Mouse (Mus musculus): ENCODE measurements around the gene Pigk.

- TF ChIP-seq CTCF (IDR thresholded peaks at IDR 0.05; ENCODE audit: low read depth, low read length) (no peak), GATA1 (IDR thresholded peaks at IDR 0.05; ENCODE audit: borderline replicate concordance, low read length) (no peak), POLR2AphosphoS5 (IDR thresholded peaks at IDR 0.05; ENCODE audit: insufficient replicate concordance, low read depth, low read length) (no peak), GATA2 (IDR thresholded peaks at IDR 0.05; ENCODE audit: borderline replicate concordance, low read depth, low read length) (no peak), TAL1 (conservative IDR thresholded peaks at IDR 0.05; ENCODE audit: low read depth, low read length) (no peak)
These were observed 106.5 kb downstream of the Pigk start for GRCm38 (mm10) chr3:152820406-152820805.

Measured in G1E (cell line).